Mouse (Mus musculus): ENCODE measurements around the gene Rsph1. TPM values are rescaled to one million over a fixed set of nuclear protein-coding genes. Genes with fewer than 3 reads are reported as not detected.
A peak's percentile ranks its signal among the peaks of the same experiment; 100 is the strongest.

Gene Rsph1
- polyA plus RNA-seq, 1 experiment = 0.30 TPM

DNA sequence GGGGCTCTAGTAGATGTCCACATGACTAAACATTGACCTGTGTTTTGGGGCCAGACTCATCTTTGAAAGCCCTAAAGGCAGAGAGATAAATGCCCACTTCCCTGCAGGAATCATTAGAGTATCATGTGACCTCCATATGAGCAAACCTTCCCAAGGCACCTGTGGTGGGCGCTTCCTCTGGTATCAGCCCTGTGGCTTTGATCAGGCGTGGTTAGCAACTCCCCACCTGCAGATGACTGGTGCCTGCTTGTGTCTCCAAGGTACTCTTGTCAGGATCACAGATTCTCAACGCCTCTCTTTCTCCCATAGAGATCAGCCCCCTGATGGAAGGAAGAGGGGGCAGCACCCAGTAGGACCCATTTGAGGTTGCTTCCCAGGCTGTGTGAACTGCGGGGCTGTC, 22.8 kb upstream of the Rsph1 start:
- Histone ChIP-seq H3K4me2 (ENCODE audit: low read depth) (no peak overlapping the region), H3ac (ENCODE audit: control insufficient read depth, insufficient read length) (no peak overlapping the region), H3K4me3 (no peak overlapping the region), H3K36me3 (ENCODE audit: control insufficient read depth, insufficient read depth) (no peaks in the 10 kb centered on the region), H3K79me2 (ENCODE audit: control insufficient read depth, insufficient read depth) (no peaks in the 10 kb centered on the region), H3K27me3 (ENCODE audit: control insufficient read depth, insufficient read depth, insufficient read length) (peaks cover 37% of the 10 kb centered on the region)
- TF ChIP-seq POLR2AphosphoS2 (IDR thresholded peaks at IDR 0.05; ENCODE audit: insufficient read length, low read depth) (no peak), POLR2A (IDR thresholded peaks at IDR 0.05; ENCODE audit: insufficient read length, low read depth) (no peak), MYOD1 (IDR thresholded peaks at IDR 0.05; ENCODE audit: control insufficient read depth in 1 of 3, insufficient read length in 2 of 3, low read depth in 2 of 3) (no peak), MYOG (IDR thresholded peaks at IDR 0.05; ENCODE audit: control insufficient read depth in 1 of 3, insufficient read depth in 1 of 3, insufficient read length in 2 of 3, low read depth in 2 of 3) (no peak), E2F4 (IDR thresholded peaks at IDR 0.05; ENCODE audit: insufficient read depth) (no peak), REST (IDR thresholded peaks at IDR 0.05; ENCODE audit: insufficient read depth, insufficient read length) (no peak), TCF12 (IDR thresholded peaks at IDR 0.05; ENCODE audit: insufficient read depth, poor library complexity, severe bottlenecking) (no peak), TCF3 (IDR thresholded peaks at IDR 0.05; ENCODE audit: insufficient read length, low read depth) (no peak), CEBPB (IDR thresholded peaks at IDR 0.05; ENCODE audit: insufficient read depth, poor library complexity, severe bottlenecking) (no peak), USF1 (IDR thresholded peaks at IDR 0.05; ENCODE audit: low read depth) (no peak), SRF (IDR thresholded peaks at IDR 0.05; ENCODE audit: control insufficient read depth, insufficient read length, low read depth) (no peak), MAX (IDR thresholded peaks at IDR 0.05; ENCODE audit: low read depth) (no peak)

DNA sequence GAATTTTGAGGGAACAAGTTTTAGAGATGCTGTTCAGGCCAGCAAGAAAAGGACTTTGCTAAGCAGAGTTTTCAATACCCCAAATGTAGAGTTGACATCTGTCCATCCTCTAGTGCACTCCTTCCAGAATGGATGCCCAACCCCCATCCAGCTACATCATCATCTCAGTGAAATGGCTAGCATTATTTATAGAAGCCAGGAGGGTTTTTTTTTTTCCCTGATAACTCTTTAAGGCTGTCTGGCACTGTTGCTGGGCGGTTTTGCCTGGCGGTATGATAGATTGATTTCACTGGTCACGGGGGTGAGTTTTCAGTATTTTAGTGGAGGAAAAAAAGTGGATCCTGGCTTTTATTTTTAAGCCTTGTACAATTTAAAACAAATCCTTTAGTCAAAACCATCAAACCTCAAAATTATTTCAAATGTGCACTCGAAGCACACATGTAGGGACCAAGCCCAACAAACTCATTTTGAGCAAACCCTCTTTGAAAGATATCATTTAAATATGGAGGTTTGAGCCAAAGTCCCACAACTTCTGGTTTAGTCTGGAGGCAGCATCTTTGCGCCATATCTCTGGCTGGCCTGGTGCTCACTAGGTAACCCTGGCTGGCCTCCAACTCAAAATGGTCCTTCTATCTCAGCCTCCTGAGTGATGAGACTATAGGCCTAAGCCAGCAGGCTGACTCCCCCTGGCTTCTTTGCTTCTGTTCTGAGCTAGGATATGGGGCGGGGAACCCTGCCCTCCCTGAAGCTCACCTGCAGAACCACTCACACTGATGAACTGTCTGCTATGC, 21.4 kb upstream of the Rsph1 start:
- no peak overlapping the region for H3ac ChIP-seq (ENCODE audit: control insufficient read depth, insufficient read length)
- peaks cover 29% of the 10 kb centered on the region for H3K27me3 ChIP-seq (ENCODE audit: control insufficient read depth, insufficient read depth, insufficient read length)
- TF ChIP-seq MYOG (IDR thresholded peaks at IDR 0.05; ENCODE audit: control insufficient read depth in 1 of 3, insufficient read depth in 1 of 3, insufficient read length in 2 of 3, low read depth in 2 of 3) (no peak), POLR2A (IDR thresholded peaks at IDR 0.05; ENCODE audit: insufficient read length, low read depth) (no peak), USF1 (IDR thresholded peaks at IDR 0.05; ENCODE audit: low read depth) (no peak), POLR2AphosphoS2 (IDR thresholded peaks at IDR 0.05; ENCODE audit: insufficient read length, low read depth) (no peak), E2F4 (IDR thresholded peaks at IDR 0.05; ENCODE audit: insufficient read depth) (no peak), TCF3 (IDR thresholded peaks at IDR 0.05; ENCODE audit: insufficient read length, low read depth) (no peak), TCF12 (IDR thresholded peaks at IDR 0.05; ENCODE audit: insufficient read depth, poor library complexity, severe bottlenecking) (no peak), SRF (IDR thresholded peaks at IDR 0.05; ENCODE audit: control insufficient read depth, insufficient read length, low read depth) (no peak), MYOD1 (IDR thresholded peaks at IDR 0.05; ENCODE audit: control insufficient read depth in 1 of 3, insufficient read length in 2 of 3, low read depth in 2 of 3) (no peak), CEBPB (IDR thresholded peaks at IDR 0.05; ENCODE audit: insufficient read depth, poor library complexity, severe bottlenecking) (no peak), REST (IDR thresholded peaks at IDR 0.05; ENCODE audit: insufficient read depth, insufficient read length) (no peak), MAX (IDR thresholded peaks at IDR 0.05; ENCODE audit: low read depth) (no peak)
- no peak overlapping the region for H3K4me2 ChIP-seq (ENCODE audit: low read depth)
- H3K4me3 ChIP-seq = no peak overlapping the region
- no peaks in the 10 kb centered on the region for H3K79me2 ChIP-seq (ENCODE audit: control insufficient read depth, insufficient read depth)
- no peaks in the 10 kb centered on the region for H3K36me3 ChIP-seq (ENCODE audit: control insufficient read depth, insufficient read depth)

DNA sequence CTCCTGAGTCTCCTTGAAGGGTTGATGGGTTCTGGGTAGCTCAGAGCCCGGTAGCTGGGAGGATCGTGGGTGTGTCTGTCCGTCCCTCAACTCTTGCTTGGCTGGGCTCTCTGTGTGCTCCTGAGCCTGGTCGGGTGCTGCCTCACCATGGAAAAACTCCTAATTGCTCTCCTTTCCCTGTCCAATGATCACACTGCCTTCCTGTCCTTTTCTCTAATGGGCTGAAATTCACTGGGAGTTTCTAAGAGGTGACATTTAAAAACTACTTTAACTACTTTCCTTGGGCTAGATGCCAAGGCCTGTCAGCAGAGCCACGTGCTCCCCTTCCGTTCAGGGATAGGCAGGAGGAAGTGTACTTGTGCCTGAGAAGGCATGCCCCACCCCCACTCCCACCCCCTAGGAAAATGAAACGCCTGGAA, 20.3 kb upstream of the Rsph1 start:
- TF ChIP-seq TCF3 (IDR thresholded peaks at IDR 0.05; ENCODE audit: insufficient read length, low read depth) (no peak), POLR2AphosphoS2 (IDR thresholded peaks at IDR 0.05; ENCODE audit: insufficient read length, low read depth) (no peak), MYOG (IDR thresholded peaks at IDR 0.05; ENCODE audit: control insufficient read depth in 1 of 3, insufficient read depth in 1 of 3, insufficient read length in 2 of 3, low read depth in 2 of 3) (no peak), E2F4 (IDR thresholded peaks at IDR 0.05; ENCODE audit: insufficient read depth) (no peak), MYOD1 (IDR thresholded peaks at IDR 0.05; ENCODE audit: control insufficient read depth in 1 of 3, insufficient read length in 2 of 3, low read depth in 2 of 3) (no peak), MAX (IDR thresholded peaks at IDR 0.05; ENCODE audit: low read depth) (no peak)

DNA sequence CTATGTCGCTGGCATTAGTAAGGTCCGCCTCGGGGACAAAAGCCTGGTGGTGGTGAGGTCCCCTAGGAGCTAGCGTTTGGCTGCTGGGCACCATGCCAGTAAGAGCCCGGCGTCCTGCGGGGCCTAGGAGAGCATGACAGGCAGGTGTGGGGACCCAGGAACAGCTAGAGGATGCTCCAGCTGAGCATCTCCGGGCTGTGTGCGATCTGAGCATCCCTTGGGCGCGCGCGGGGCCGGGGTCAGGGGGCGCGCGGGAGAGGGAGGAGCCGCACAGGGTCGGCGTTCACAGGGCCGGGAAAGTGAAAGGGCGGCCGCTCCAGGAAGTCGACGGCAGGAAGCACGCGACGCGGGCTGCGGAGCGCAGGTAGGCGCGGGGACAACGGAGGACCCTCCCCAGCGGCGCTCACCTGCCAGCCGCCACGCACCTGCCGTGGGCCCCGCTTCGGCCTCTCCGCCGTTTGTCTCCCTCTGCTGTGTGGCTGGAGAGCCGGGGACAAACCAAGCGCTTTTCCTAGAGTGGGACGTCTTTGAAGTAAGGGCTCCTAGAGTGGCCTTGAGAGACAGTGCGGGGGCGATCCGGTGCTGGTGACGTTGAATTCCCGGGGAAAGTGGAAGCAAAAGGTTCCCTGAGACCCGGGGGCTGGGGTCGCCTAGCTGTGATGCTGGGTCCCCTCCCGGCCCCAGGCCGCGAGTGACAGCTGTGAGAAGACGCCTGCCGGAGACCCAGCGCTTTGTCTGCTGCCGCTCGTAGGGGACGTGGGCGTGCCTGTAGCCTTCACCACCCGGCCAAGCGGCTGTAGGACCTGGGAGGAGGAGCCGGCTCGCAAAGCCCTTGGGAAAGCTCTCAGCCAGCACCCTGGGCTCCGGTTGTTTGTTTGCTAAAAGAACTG, 19.0 kb upstream of the Rsph1 start:
- peaks cover 20% of the 10 kb centered on the region for H3K27me3 ChIP-seq (ENCODE audit: control insufficient read depth, insufficient read depth, insufficient read length)
- H3ac ChIP-seq (ENCODE audit: control insufficient read depth, insufficient read length) = no peak overlapping the region
- peak overlapping the region; percentile 58 for H3K4me2 ChIP-seq (ENCODE audit: low read depth)
- no peaks in the 10 kb centered on the region for H3K79me2 ChIP-seq (ENCODE audit: control insufficient read depth, insufficient read depth)
- H3K36me3 ChIP-seq (ENCODE audit: control insufficient read depth, insufficient read depth) = no peaks in the 10 kb centered on the region
- H3K4me3 ChIP-seq = no peak overlapping the region
- no peak for TF ChIP-seq CEBPB (IDR thresholded peaks at IDR 0.05; ENCODE audit: insufficient read depth, poor library complexity, severe bottlenecking)
- TF ChIP-seq REST (IDR thresholded peaks at IDR 0.05; ENCODE audit: insufficient read depth, insufficient read length) = no peak
- no peak for TF ChIP-seq MYOD1 (IDR thresholded peaks at IDR 0.05; ENCODE audit: control insufficient read depth in 1 of 3, insufficient read length in 2 of 3, low read depth in 2 of 3)
- TF ChIP-seq MAX (IDR thresholded peaks at IDR 0.05; ENCODE audit: low read depth) = no peak
- TF ChIP-seq E2F4 (IDR thresholded peaks at IDR 0.05; ENCODE audit: insufficient read depth) = no peak
- no peak for TF ChIP-seq TCF3 (IDR thresholded peaks at IDR 0.05; ENCODE audit: insufficient read length, low read depth)
- TF ChIP-seq MYOG (IDR thresholded peaks at IDR 0.05; ENCODE audit: control insufficient read depth in 1 of 3, insufficient read depth in 1 of 3, insufficient read length in 2 of 3, low read depth in 2 of 3) = no peak
- no peak for TF ChIP-seq TCF12 (IDR thresholded peaks at IDR 0.05; ENCODE audit: insufficient read depth, poor library complexity, severe bottlenecking)
- no peak for TF ChIP-seq POLR2AphosphoS2 (IDR thresholded peaks at IDR 0.05; ENCODE audit: insufficient read length, low read depth)

More for the DNA sequence above, 20.3 kb upstream of the Rsph1 start:
- Histone ChIP-seq H3K4me2 (ENCODE audit: low read depth) (no peak overlapping the region), H3K27me3 (ENCODE audit: control insufficient read depth, insufficient read depth, insufficient read length) (peaks cover 23% of the 10 kb centered on the region), H3ac (ENCODE audit: control insufficient read depth, insufficient read length) (no peak overlapping the region), H3K79me2 (ENCODE audit: control insufficient read depth, insufficient read depth) (no peaks in the 10 kb centered on the region), H3K4me3 (no peak overlapping the region), H3K36me3 (ENCODE audit: control insufficient read depth, insufficient read depth) (no peaks in the 10 kb centered on the region)
